Mouse (Mus musculus) midbrain, embryonic 11.5 days (tissue): Measurements from ENCODE around the gene Stx6. TPM values are rescaled to one million over a fixed set of nuclear protein-coding genes. Genes with fewer than 3 reads are reported as not detected.

Source experiments
- ATAC-seq: fragments of 200-750 bp; cut with Nextera tagmentation; 2 replicates; pipeline ENCODE4 v1.8.0; 2017; ENCODE audit warnings: moderate TSS enrichment, moderate library complexity; ENCODE audit not compliant: low FRiP score
- DNase-seq: peaks from one replicate; pipeline ENCODE4 v3.0.0; 2015; ENCODE audit warnings: low spot score; ENCODE audit errors: missing footprints
- H3K27ac ChIP-seq: fragments of 300-500 bp; sonication (generic); 2 replicates; pipeline ENCODE4 v1.5.1; 2014; ENCODE audit warnings: low read depth, low read length
- H3K27me3 ChIP-seq: fragments of 300-500 bp; sonication (generic); 2 replicates; pipeline ENCODE4 v1.6.1; 2014; ENCODE audit warnings: mild to moderate bottlenecking, low read length, moderate library complexity, mixed read lengths; ENCODE audit not compliant: control insufficient read depth, insufficient read depth
- H3K36me3 ChIP-seq: fragments of 300-500 bp; sonication (generic); 2 replicates; pipeline ENCODE4 v1.6.1; 2014; ENCODE audit warnings: mild to moderate bottlenecking, low read length, moderate library complexity, mixed read lengths; ENCODE audit not compliant: control insufficient read depth, insufficient read depth
- H3K4me1 ChIP-seq: fragments of 300-500 bp; sonication (generic); 2 replicates; pipeline ENCODE4 v1.6.1; 2014; ENCODE audit warnings: low read length; ENCODE audit not compliant: control insufficient read depth, insufficient read depth
- H3K4me2 ChIP-seq: fragments of 300-500 bp; sonication (generic); 2 replicates; pipeline ENCODE4 v1.6.1; 2014; ENCODE audit warnings: mild to moderate bottlenecking, moderate library complexity
- H3K4me3 ChIP-seq: fragments of 300-500 bp; sonication (generic); 2 replicates; pipeline ENCODE4 v1.5.1; 2014; ENCODE audit warnings: low read depth, low read length
- H3K9ac ChIP-seq: fragments of 300-500 bp; sonication (generic); 2 replicates; pipeline ENCODE4 v1.6.1; 2014; ENCODE audit warnings: low read length
- H3K9me3 ChIP-seq: fragments of 300-500 bp; sonication (generic); 2 replicates; pipeline ENCODE4 v1.6.1; 2016; ENCODE audit warnings: low read length; ENCODE audit not compliant: control insufficient read depth
- WGBS: fragments of 180-500 bp; shearing (Covaris S2); extraction: QIAGEN DNeasy Blood & Tissue Kit; methylation state at CpG from one replicate; pipeline ENCODE4 v1.1.7; 2014; 5-methylcytosine and 5-hydroxymethylcytosine counted together
- polyA plus RNA-seq: library from polyadenylated mRNA; unstranded; fragments of >200 nt; fragmentation: Nextera tagmentation; extraction: Ambion mirVana; gene quantifications from 2 replicates; pipeline ENCODE4 v1.2.1, GENCODE M21; 2014

Gene Stx6
- polyA plus RNA-seq, 1 experiment from 2014 or later: 100 TPM

DNA sequence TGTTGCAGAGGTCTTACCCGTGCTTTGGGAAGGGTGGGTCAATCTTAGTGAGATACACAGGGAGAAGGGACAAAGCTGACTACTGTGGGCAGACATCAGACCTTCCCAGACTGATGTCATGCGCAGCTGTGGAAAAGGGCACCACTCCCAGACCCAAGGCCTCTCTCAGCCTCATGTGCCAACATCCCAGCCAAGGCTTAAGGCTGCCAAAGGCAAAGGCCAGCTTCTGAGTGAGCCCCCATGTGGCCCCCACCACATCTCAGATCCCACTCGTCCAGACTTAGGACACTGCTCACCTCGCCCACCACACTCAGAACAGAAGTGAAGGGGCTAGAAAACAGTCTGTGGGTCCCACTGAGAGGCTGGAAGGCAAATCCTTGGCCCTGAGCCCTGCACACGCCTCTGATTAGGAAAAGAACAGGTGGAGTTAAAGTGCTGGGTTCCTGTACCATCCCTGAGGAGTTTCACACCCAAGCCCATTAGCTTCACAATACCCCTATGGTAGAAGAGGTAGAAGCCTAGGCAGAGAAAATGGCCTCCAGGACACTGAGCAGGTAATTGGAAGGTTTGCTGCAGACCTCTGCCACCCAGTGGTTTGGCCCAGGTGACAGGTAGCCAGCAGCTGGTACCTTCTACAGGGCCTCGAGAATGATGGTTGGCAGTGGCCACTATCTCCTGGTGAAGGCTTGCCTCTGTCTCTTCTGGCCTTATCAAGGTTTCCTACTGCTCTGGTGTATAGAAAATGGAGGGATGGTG is 81.6 kb downstream of the Stx6 start:
- Histone ChIP-seq H3K4me1 (peaks cover 27% of the 10 kb centered on the region), H3K4me2 (no peak overlapping the region), H3K9ac (no peak overlapping the region), H3K27ac (no peak overlapping the region), H3K36me3 (no peaks in the 10 kb centered on the region; the same call in 1 of the 2 replicates), H3K9me3 (no peaks in the 10 kb centered on the region), H3K27me3 (peaks cover 7% of the 10 kb centered on the region), H3K4me3 (no peak overlapping the region)
- DNase-seq (no peak), ATAC-seq (no peak)
- WGBS: 78% methylated on average over 6 of the region's 6 CpGs

DNA sequence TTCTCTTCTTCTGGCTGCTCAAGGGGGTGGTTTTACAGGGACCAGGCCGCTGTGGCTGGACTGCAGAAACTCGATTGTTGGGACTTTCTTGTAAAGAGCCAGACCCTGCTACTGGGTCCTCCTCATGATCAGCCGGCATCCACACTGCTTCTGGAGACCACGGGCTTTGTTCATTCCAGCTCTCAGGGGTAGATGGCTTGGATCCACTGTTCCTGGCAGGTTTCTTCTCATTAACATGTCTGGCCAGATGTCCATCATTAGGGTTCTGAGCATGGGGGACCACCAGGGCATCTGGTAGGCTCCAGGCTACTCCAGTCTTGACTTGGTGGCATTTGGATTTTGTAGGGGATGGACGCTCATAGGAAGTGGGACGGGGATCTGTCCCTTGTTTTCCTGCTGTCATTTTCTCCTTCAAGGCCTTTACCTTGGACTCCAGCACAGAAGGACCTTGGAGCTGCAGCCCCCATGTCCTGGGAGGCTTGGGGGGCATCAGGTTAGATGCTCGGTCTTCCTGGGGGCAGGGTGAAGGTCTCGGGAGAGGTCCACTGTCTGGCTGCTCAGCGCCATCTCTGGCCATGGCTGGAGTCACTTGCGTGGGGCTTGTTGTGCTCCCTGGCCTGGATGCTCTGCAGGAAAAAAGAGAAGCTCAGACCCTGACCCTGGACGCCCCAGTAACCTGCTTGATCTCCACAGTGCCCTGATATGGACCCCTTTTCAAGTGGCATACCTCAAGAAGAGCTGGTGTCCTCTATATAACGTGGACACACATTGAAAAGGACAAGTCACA is 83.4 kb downstream of the Stx6 start:
- Histone ChIP-seq H3K9me3 (no peaks in the 10 kb centered on the region), H3K27me3 (peaks cover 14% of the 10 kb centered on the region), H3K36me3 (no peaks in the 10 kb centered on the region; the same call in 1 of the 2 replicates), H3K27ac (no peak overlapping the region), H3K9ac (no peak overlapping the region), H3K4me3 (no peak overlapping the region), H3K4me2 (no peak overlapping the region), H3K4me1 (peaks cover 11% of the 10 kb centered on the region)
- no peak for ATAC-seq
- 75% methylated on average over 12 of the region's 12 CpGs for WGBS
- no peak for DNase-seq

DNA sequence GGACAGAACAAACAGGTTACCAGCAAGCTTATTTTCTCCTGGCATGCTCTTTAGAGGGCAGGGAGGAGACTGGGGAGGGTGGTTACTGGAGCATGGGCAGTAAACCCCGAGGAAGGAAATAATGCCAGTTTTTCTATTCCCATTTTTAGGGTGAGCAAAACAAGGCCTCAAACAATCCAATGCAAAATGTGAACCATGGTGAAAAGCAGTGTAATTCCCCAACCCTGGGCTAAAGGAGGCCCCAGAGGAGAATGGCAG is 83.9 kb downstream of the Stx6 start:
- H3K27me3 ChIP-seq: peaks cover 14% of the 10 kb centered on the region
- peaks cover 9% of the 10 kb centered on the region; the same call in 1 of the 2 replicates for H3K4me1 ChIP-seq
- H3K36me3 ChIP-seq: no peaks in the 10 kb centered on the region; the same call in 1 of the 2 replicates
- no peak for ATAC-seq
- H3K9me3 ChIP-seq: no peaks in the 10 kb centered on the region
- H3K4me3 ChIP-seq: no peak overlapping the region
- H3K9ac ChIP-seq: no peak overlapping the region
- DNase-seq: no peak
- H3K4me2 ChIP-seq: no peak overlapping the region
- no peak overlapping the region for H3K27ac ChIP-seq
- 55% methylated on average over 1 of the region's 1 CpGs for WGBS

DNA sequence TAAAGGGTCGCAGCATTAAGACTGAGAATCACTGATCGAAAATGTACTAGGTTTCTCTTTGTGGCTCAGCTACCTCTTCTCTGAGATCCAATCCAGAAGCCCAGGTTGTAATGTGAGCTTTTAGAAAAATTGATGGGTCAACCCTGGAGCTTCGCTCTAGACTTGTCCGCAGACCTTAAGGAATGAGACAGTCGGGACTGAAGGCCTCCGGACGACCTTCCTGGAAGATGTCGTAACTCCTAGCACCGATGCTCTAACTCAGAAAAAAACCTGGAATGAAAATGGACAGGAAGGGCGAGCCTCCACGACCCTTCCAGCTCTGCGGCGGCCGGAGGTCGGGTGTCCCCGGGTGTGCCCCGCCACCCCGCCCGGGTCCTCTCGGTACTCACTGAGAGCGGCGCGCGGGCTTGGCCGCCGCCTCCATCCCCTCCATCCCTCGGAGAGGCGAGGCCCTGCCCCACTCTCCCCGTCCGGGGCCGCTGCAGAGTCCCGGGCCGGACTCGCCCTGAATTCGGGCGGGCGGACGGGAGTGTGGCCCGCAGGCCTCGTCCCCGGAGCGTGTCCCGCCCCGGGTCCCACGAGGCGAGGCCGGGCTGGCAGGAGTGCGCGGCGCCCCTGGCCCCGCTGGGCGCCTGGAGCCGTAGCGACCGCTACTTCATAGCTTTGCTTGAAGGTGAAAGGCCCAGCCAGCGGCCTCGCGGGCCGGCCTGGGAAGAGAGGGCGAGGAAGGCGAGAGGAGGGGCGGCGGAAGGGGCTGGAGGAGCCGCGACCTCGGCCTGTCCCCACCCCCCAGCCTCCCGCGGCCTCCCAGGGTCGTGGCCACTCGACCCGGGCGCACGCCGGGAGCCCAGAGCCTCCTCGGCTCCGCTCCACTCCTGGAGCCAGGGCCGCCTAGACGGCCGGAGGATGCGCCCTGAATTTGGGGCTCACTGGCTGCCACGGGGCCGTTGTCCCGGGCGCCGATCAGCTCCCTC is 85.6 kb downstream of the Stx6 start, which contains the start of gene BC034090:
BC034090 (minus strand) TSS at position 648 of the 974 bp plus-strand sequence.
- Histone ChIP-seq H3K36me3 (no peaks in the 10 kb centered on the region), H3K9me3 (no peaks in the 10 kb centered on the region), H3K27me3 (peaks cover 14% of the 10 kb centered on the region), H3K9ac (peak within 1 kb of the TSS; percentile 85), H3K4me2 (peak within 1 kb of the TSS; percentile 88), H3K4me3 (peak within 1 kb of the TSS; percentile 47), H3K4me1 (peaks cover 3% of the 10 kb centered on the region; the same call in 1 of the 2 replicates), H3K27ac (peak within 1 kb of the TSS; percentile 57)
- 2% methylated on average over 78 of the region's 85 CpGs for WGBS
- peak; percentile 78 for ATAC-seq
- peak; percentile 97 for DNase-seq

DNA sequence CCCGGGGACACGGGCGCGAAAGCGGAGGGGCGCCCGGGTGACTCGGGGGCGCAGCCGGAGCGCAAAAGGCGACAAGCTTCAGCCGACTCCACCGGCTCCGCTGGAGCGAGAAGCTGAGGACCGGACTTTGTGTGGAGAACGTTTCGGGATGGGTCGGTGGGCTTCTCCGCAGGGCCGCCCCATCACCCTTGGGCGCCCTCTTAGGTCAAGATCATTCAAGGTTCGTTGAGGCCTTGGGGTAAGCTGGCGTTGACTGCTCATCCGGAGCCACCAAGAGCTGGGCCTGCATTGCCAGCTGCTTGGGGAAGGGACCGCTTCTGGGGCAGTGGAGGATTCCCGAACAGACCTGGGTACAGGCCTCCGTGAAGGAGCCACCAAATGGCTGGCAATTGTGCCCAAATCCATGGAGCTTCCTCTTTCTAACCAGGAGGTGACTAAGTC is 86.3 kb downstream of the Stx6 start:
- Histone ChIP-seq H3K4me3 (peak overlapping the region; percentile 47), H3K9ac (peak overlapping the region; percentile 85), H3K4me1 (peaks cover 3% of the 10 kb centered on the region; the same call in 1 of the 2 replicates), H3K4me2 (peak overlapping the region; percentile 88), H3K27me3 (peaks cover 14% of the 10 kb centered on the region), H3K27ac (no peak overlapping the region), H3K36me3 (no peaks in the 10 kb centered on the region), H3K9me3 (no peaks in the 10 kb centered on the region)
- WGBS: 4% methylated on average over 29 of the region's 29 CpGs
- DNase-seq: peak; percentile 96
- ATAC-seq: no peak; the same call in 1 of the 2 replicates

DNA sequence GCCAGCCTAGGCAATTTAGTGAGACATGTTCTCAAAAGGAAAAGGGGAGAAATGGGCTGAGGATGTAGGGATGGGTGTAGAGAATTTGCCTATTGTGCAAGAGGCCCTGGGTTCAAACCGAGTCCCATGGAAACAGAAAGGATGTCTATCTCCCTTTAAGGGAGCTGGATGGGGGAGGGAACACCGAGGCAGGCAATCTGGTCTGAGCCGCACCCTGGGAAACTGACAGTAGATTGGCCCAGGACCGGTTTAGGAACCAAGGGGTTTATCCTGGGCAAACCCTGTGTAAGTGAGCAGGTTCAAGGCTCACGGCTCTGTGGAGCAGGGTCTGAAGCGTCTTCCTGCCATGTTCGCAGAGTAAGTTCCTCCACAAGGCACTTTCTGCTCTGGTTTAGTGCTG is 87.0 kb downstream of the Stx6 start:
- no peak for DNase-seq
- Histone ChIP-seq H3K9ac (no peak overlapping the region), H3K27me3 (peaks cover 14% of the 10 kb centered on the region), H3K4me3 (no peak overlapping the region), H3K4me1 (peaks cover 3% of the 10 kb centered on the region), H3K36me3 (no peaks in the 10 kb centered on the region), H3K9me3 (no peaks in the 10 kb centered on the region), H3K4me2 (no peak overlapping the region), H3K27ac (no peak overlapping the region)
- 62% methylated on average over 7 of the region's 7 CpGs for WGBS
- no peak for ATAC-seq

DNA sequence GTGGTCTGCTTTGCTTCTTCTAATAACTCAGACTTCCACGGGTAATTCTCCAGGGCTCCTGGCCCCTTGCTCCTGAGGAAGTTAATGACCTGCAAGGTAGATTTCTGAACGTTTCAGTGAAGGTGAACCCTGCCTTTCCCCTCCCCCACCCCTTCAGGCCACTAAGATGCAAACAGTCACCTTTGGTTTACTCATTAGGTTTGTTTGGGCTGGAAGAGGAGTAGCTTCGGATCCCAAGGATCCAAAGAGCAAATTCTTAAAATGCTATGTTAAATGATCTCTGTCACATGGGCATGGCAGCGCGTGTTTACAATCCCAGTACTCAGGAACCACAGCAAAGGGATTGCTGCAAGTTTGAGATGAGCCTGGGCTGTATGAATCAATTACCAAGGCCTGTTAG is 88.9 kb downstream of the Stx6 start:
- H3K4me3 ChIP-seq: no peak overlapping the region
- WGBS: 55% methylated on average over 5 of the region's 5 CpGs
- no peaks in the 10 kb centered on the region for H3K9me3 ChIP-seq
- H3K4me2 ChIP-seq: no peak overlapping the region
- no peaks in the 10 kb centered on the region for H3K36me3 ChIP-seq
- H3K4me1 ChIP-seq: peaks cover 4% of the 10 kb centered on the region
- H3K27me3 ChIP-seq: peaks cover 14% of the 10 kb centered on the region
- H3K27ac ChIP-seq: no peak overlapping the region
- no peak overlapping the region for H3K9ac ChIP-seq
- DNase-seq (peak; percentile 81), ATAC-seq (no peak)

DNA sequence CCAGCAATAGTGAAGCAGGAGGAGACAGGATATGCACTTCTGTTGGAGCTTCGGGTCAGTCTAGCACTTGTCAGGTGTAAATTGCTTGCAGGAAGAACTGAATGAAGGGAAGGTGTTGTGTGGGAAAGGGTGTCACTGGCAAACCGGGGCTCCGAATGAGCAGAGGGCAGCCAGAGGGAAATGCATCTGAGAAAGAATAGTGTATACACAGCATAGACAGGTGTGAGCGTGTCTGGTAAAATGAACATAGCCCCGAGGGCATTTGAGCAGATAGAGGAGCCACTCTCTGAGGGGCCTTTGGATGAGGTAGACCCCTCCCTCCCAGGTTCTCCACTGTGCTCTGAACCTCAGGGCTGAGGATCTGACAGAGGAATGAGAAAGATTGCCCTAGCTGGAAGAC is 89.5 kb downstream of the Stx6 start:
- DNase-seq: peak; percentile 81
- no peak for ATAC-seq
- no peaks in the 10 kb centered on the region for H3K36me3 ChIP-seq

More for the DNA sequence above, 89.5 kb downstream of the Stx6 start:
- 75% methylated on average over 5 of the region's 5 CpGs for WGBS
- peaks cover 14% of the 10 kb centered on the region for H3K27me3 ChIP-seq
- H3K9me3 ChIP-seq: no peaks in the 10 kb centered on the region
- H3K4me2 ChIP-seq: no peak overlapping the region
- no peak overlapping the region for H3K27ac ChIP-seq
- H3K9ac ChIP-seq: no peak overlapping the region
- H3K4me3 ChIP-seq: no peak overlapping the region
- peaks cover 4% of the 10 kb centered on the region for H3K4me1 ChIP-seq
